Mouse (Mus musculus) heart, postnatal 4 days (tissue): ENCODE results near the gene Btbd11. TPM values are rescaled to one million over a fixed set of nuclear protein-coding genes. Genes with fewer than 3 reads are reported as not detected.

Source experiments
- DNase-seq: peaks from one replicate; pipeline ENCODE4 v3.0.0; 2021
- total RNA-seq, 2 experiments: library from RNA; stranded (reverse); gene quantifications; 2 replicates each; pipeline ENCODE4 v1.2.3; 2021

The Btbd11 gene
- total RNA-seq, 2 experiments from 2014 or later: 1.1 to 1.7 TPM

GRCm38 (mm10) chr10:85481106-85481505 is 94.5 kb downstream of the Btbd11 start:
- DNase-seq: peak; percentile 47

GRCm38 (mm10) chr10:85482064-85482473 is 95.5 kb downstream of the Btbd11 start:
- DNase-seq: no peak

- no peak for DNase-seq
These were observed 95.9 kb downstream of the Btbd11 start for GRCm38 (mm10) chr10:85482480-85482879.

- no peak for DNase-seq
These were observed 99.8 kb downstream of the Btbd11 start for GRCm38 (mm10) chr10:85486456-85486855.

GRCm38 (mm10) chr10:85492583-85492982 is 106.0 kb downstream of the Btbd11 start:
- no peak for DNase-seq

GRCm38 (mm10) chr10:85496358-85496757 is 109.7 kb downstream of the Btbd11 start:
- DNase-seq: no peak

- no peak for DNase-seq
These were observed 110.4 kb downstream of the Btbd11 start for GRCm38 (mm10) chr10:85496981-85497380.

GRCm38 (mm10) chr10:85497931-85498330 is 111.3 kb downstream of the Btbd11 start:
- DNase-seq: no peak

GRCm38 (mm10) chr10:85500573-85501155 is 114.0 kb downstream of the Btbd11 start:
- no peak for DNase-seq

- no peak for DNase-seq
These were observed 115.5 kb downstream of the Btbd11 start for GRCm38 (mm10) chr10:85501966-85502566.

GRCm38 (mm10) chr10:85502656-85503055 is 116.0 kb downstream of the Btbd11 start:
- DNase-seq: no peak

GRCm38 (mm10) chr10:85503453-85503852 is 116.8 kb downstream of the Btbd11 start:
- peak; percentile 8 for DNase-seq

- DNase-seq: no peak
These were observed 120.8 kb downstream of the Btbd11 start for GRCm38 (mm10) chr10:85507270-85508050.

GRCm38 (mm10) chr10:85508193-85508794 is 121.7 kb downstream of the Btbd11 start:
- no peak for DNase-seq

GRCm38 (mm10) chr10:85509000-85509399 is 122.4 kb downstream of the Btbd11 start:
- no peak for DNase-seq

- DNase-seq: no peak
These were observed 123.7 kb downstream of the Btbd11 start for GRCm38 (mm10) chr10:85510329-85510728.

- no peak for DNase-seq
These were observed 126.2 kb downstream of the Btbd11 start for GRCm38 (mm10) chr10:85512808-85513207.

- DNase-seq: peak; percentile 16
These were observed 130.9 kb downstream of the Btbd11 start for GRCm38 (mm10) chr10:85517223-85518110.

- no peak for DNase-seq
These were observed 131.4 kb downstream of the Btbd11 start for GRCm38 (mm10) chr10:85518111-85518409.

GRCm38 (mm10) chr10:85522220-85522760 is 135.7 kb downstream of the Btbd11 start:
- DNase-seq: no peak

- DNase-seq: peak; percentile 16
These were observed 138.8 kb downstream of the Btbd11 start for GRCm38 (mm10) chr10:85525267-85526015.
